Mouse (Mus musculus) forebrain, postnatal 0 days (tissue): Measurements from ENCODE around the gene Btbd11. TPM values are rescaled to one million over a fixed set of nuclear protein-coding genes. Genes with fewer than 3 reads are reported as not detected.

Source experiments
- ATAC-seq: fragments of 200-750 bp; cut with Nextera tagmentation; 2 replicates; pipeline ENCODE4 v1.8.0; 2017; ENCODE audit warnings: mild to moderate bottlenecking, moderate library complexity
- DNase-seq: peaks from one replicate; pipeline ENCODE4 v3.0.0-alpha.2; 2015
- H3K27ac ChIP-seq: fragments of 300-500 bp; sonication (generic); 2 replicates; pipeline ENCODE4 v1.5.1; 2014; ENCODE audit warnings: low read depth, mild to moderate bottlenecking, antibody characterized with exemption, low read length, moderate library complexity, mixed read lengths
- H3K27me3 ChIP-seq: fragments of 300-500 bp; sonication (generic); 2 replicates; pipeline ENCODE4 v1.6.1; 2014; ENCODE audit warnings: mild to moderate bottlenecking, low read length, mixed read lengths; ENCODE audit not compliant: insufficient read depth
- H3K36me3 ChIP-seq: fragments of 300-500 bp; sonication (generic); 2 replicates; pipeline ENCODE4 v1.6.1; 2014; ENCODE audit warnings: mild to moderate bottlenecking, moderate library complexity; ENCODE audit not compliant: insufficient read depth
- H3K4me1 ChIP-seq: fragments of 300-500 bp; sonication (generic); 2 replicates; pipeline ENCODE4 v1.6.1; 2014; ENCODE audit warnings: antibody characterized with exemption; ENCODE audit not compliant: insufficient read depth
- H3K4me2 ChIP-seq: fragments of 300-500 bp; sonication (generic); 2 replicates; pipeline ENCODE4 v1.6.1; 2014; ENCODE audit warnings: low read depth, mild to moderate bottlenecking, moderate library complexity
- H3K4me3 ChIP-seq: fragments of 300-500 bp; sonication (generic); 2 replicates; pipeline ENCODE4 v1.5.1; 2014; ENCODE audit warnings: low read depth, low read length, mixed read lengths
- H3K9ac ChIP-seq: fragments of 300-500 bp; sonication (generic); 2 replicates; pipeline ENCODE4 v1.6.1; 2014; ENCODE audit warnings: mild to moderate bottlenecking
- H3K9me3 ChIP-seq: fragments of 300-500 bp; sonication (generic); 2 replicates; pipeline ENCODE4 v1.6.1; 2016; ENCODE audit warnings: low read length
- CTCF ChIP-seq: sonication (generic); IDR thresholded peaks from 2 replicates; pipeline ENCODE4 v1.5.1; 2016; ENCODE audit warnings: antibody characterized with exemption, control low read depth, low read depth
- WGBS: fragments of 180-500 bp; shearing (Covaris S2); extraction: QIAGEN DNeasy Blood & Tissue Kit; methylation state at CpG from one replicate; pipeline ENCODE4 v1.1.7; 2014; 5-methylcytosine and 5-hydroxymethylcytosine counted together
- polyA plus RNA-seq: library from polyadenylated mRNA; unstranded; fragments of >200 nt; fragmentation: Nextera tagmentation; extraction: Ambion mirVana; gene quantifications from 2 replicates; pipeline ENCODE4 v1.2.1, GENCODE M21; 2015
- total RNA-seq: library from RNA; depleted of rRNA; stranded (reverse); fragments of >200 nt; gene quantifications from 2 replicates; pipeline ENCODE4 v1.2.3, GENCODE M21; 2014

The Btbd11 gene
- total and polyA plus RNA-seq, 2 experiments from 2014 or later, result 9.9 to 22.5 TPM

DNA sequence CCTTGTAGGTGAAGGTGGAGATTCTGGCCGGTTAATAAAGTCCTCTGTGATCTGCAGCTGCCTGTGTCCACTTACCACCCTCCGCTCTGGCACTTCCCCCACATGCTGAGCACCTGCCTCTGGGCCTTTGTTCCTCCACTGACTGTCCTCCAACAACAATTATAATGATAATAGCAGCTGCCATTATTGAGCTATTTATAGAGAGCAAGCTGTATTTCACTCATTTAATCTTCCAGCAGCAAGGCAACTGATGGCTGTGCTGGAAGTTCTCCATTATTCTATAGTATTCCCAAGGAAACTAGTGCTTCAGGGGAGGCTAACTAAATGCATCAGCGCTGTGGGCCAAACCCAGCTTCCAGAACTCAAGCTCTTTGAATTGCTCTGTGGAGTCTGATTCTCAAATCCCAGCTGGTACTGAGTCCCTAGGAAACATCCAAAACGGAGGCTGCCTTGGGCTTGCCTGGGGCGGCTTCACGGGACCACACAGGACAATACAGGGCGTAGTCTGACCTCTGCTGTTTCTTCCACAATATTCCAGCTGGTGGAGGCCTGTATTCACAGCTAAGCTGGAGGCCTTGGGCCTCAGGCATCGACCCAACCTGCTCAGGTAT, 153.0 kb downstream of the Btbd11 start:
- no peak overlapping the region for H3K4me2 ChIP-seq
- no peak overlapping the region for H3K4me3 ChIP-seq
- H3K9me3 ChIP-seq, result no peaks in the 10 kb centered on the region
- H3K27me3 ChIP-seq, result no peaks in the 10 kb centered on the region
- H3K27ac ChIP-seq, result 0 out of 2 replicates have a peak overlapping the region, but pooled peaks have one; percentile 9
- no peak overlapping the region for H3K9ac ChIP-seq
- TF ChIP-seq CTCF, result 0 out of 2 replicates have a peak, but pooled peaks have one; percentile 5
- H3K36me3 ChIP-seq, result no peaks in the 10 kb centered on the region
- DNase-seq (no peak), ATAC-seq (peak; percentile 62; the same call in 1 of the 2 replicates)
- WGBS, result 12% methylated on average over 8 of the region's 8 CpGs
- no peaks in the 10 kb centered on the region; the same call in 1 of the 2 replicates for H3K4me1 ChIP-seq

DNA sequence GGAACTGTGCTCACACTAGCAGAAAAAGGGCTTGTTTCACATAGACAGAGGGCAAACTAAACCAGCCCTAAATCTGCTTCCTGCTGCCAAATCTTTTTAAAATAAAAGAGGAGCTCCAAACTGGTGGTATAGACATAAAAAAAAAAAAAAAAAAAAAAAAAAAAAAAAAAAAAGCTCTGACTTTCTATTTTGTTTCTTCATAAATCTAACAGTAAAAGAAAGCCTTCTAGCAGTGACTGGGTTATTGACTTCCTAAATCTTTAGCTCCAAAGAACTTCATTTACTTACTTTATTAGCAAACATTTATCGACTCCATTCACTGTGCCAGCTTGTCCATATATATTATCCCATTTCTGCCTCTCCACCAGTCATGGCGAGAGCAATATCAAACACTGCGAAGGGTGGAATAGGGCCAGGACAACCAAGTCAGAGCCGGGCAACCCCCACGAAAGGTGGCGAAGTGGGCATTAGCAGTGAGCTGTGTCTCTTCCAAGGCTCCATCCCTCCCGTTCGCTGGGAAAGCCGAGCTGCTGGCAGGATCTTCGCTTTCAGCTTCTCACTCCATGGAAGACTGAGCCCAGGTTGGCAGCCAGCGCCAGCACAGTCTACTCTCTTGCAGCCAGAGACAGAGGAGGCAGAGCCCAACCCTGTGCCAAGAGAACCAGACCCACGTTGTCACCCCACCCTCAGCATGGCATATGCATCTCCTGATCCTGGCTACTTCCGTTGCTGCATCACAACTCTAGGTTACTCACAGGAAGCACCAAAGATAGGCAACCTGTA, 153.9 kb downstream of the Btbd11 start:
- H3K27me3 ChIP-seq, result no peaks in the 10 kb centered on the region
- TF ChIP-seq CTCF, result no peak
- no peak overlapping the region for H3K4me3 ChIP-seq
- H3K4me2 ChIP-seq, result no peak overlapping the region
- DNase-seq (peak; percentile 42), ATAC-seq (peak; percentile 53)
- H3K9me3 ChIP-seq, result no peaks in the 10 kb centered on the region
- H3K36me3 ChIP-seq, result no peaks in the 10 kb centered on the region
- 0 out of 2 replicates have a peak overlapping the region, but pooled peaks have one; percentile 9 for H3K27ac ChIP-seq
- WGBS, result 64% methylated on average over 13 of the region's 13 CpGs
- H3K4me1 ChIP-seq, result no peaks in the 10 kb centered on the region; the same call in 1 of the 2 replicates
- no peak overlapping the region for H3K9ac ChIP-seq

DNA sequence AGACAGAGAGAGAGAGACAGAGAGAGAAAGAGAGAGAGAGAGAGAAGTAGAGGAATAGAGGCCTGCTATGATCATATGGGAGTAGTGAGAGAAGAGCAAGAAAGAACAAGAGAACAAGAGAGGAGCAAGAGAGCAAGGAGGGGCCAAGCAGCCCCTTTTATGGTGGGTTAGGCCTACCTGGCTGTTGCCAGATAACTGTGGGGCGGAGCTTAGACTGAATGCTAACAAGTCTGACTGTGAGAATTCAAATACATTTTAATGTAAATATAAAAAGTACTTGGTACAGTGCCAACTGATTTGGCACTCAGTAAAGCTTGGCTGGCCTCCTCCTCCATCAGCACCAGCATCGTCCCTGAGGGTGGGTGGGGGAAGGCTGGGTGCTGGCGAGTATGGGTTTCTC, 154.9 kb downstream of the Btbd11 start:
- Histone ChIP-seq H3K36me3 (no peaks in the 10 kb centered on the region), H3K27ac (no peak overlapping the region), H3K9ac (no peak overlapping the region), H3K9me3 (no peaks in the 10 kb centered on the region), H3K4me2 (no peak overlapping the region), H3K4me1 (no peaks in the 10 kb centered on the region; the same call in 1 of the 2 replicates), H3K4me3 (no peak overlapping the region), H3K27me3 (no peaks in the 10 kb centered on the region)
- ATAC-seq (no peak), DNase-seq (no peak)
- 49% methylated on average over 3 of the region's 3 CpGs for WGBS
- no peak for TF ChIP-seq CTCF

DNA sequence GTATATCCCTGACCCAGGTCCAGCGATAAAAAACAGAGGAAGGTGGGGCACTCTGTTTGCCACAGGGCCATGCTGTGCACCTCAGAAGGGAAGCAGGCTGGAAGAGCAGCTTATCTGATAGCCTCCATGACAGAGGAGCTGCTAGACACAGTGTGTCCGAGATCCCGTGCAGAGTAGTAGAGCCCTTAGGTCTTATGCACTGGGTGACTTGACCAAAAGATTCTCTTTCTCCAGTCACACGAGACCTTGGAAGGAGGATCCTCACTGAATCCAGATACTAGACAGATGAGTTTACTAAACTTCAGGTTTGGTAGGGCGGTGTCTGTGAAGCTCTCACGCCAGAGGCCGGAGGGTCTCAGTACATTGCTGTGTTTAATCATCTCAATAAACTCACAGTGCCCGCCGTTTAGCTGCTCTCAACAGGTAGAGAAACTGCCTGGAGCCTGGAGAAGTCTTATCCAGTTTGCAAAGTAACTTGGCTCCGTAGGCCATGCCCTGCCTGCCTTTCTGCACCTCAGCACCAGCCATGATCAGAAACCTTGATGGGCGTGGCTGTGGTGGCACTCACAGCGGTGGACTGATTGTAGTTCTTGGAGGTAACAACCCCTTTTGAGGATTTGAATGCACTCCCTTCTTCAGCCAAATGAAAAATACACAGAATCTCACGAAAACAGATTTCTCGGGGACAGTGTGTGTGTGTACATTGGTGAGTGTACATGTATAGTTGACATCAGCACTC, 155.4 kb downstream of the Btbd11 start:
- TF ChIP-seq CTCF, result no peak
- Histone ChIP-seq H3K9ac (no peak overlapping the region), H3K27ac (no peak overlapping the region), H3K4me3 (no peak overlapping the region), H3K4me1 (no peaks in the 10 kb centered on the region; the same call in 1 of the 2 replicates), H3K9me3 (no peaks in the 10 kb centered on the region), H3K4me2 (no peak overlapping the region), H3K36me3 (no peaks in the 10 kb centered on the region), H3K27me3 (no peaks in the 10 kb centered on the region)
- no peak for ATAC-seq
- DNase-seq, result no peak
- whole genome bisulfite sequencing, result 94% methylated on average over 14 of the region's 14 CpGs

DNA sequence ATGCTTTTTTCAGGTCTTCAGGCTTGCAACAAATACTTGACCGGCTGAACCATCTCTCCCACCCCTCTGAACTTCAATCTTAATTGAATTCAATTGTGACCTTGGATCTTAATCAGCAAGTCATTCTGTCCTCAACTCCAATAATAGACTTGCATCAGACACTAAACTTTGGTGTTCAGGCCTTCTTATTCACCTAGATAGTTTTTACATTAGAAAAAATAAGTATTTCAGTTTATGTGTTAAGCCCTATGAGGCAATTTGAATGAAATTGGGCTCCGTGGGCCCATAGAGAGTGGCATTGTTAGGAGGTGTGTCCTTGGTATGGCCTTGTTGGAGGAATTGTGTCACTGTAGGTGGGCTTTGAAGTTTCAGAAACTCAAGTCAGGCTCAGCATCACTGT, 156.7 kb downstream of the Btbd11 start:
- WGBS, result 90% methylated on average over 2 of the region's 2 CpGs
- H3K27me3 ChIP-seq, result no peaks in the 10 kb centered on the region
- H3K4me2 ChIP-seq, result no peak overlapping the region
- H3K36me3 ChIP-seq, result no peaks in the 10 kb centered on the region
- ATAC-seq (no peak), DNase-seq (no peak)
- H3K27ac ChIP-seq, result no peak overlapping the region
- no peak overlapping the region for H3K9ac ChIP-seq
- TF ChIP-seq CTCF, result no peak
- H3K4me1 ChIP-seq, result no peaks in the 10 kb centered on the region; the same call in 1 of the 2 replicates
- no peaks in the 10 kb centered on the region for H3K9me3 ChIP-seq
- no peak overlapping the region for H3K4me3 ChIP-seq

DNA sequence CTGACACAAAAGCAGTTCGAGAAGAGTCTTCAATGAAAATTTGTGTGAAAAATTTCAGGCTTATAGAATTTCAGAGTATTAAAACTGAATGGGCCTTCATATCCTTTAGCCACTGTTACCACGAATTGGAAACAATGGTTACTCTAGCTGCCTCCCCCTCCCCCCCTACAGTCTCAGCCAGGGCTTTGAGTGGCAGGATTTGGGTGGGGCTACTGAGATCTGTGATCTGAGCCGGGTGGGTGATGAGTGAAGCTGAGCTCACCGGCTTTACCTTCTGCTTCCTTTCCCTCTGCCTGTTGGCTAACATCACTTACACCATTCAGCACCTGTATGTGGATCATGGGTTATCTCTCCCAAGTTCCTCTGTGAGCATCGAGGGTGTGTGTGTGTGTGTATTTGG, 158.4 kb downstream of the Btbd11 start:
- TF ChIP-seq CTCF, result no peak
- no peak overlapping the region for H3K4me2 ChIP-seq
- no peak overlapping the region for H3K27ac ChIP-seq
- no peaks in the 10 kb centered on the region for H3K9me3 ChIP-seq
- H3K27me3 ChIP-seq, result no peaks in the 10 kb centered on the region
- no peak overlapping the region for H3K4me3 ChIP-seq
- ATAC-seq (no peak), DNase-seq (no peak)
- no peak overlapping the region for H3K9ac ChIP-seq
- H3K36me3 ChIP-seq, result no peaks in the 10 kb centered on the region
- WGBS, result 48% methylated on average over 5 of the region's 5 CpGs
- H3K4me1 ChIP-seq, result no peaks in the 10 kb centered on the region; the same call in 1 of the 2 replicates
